Mouse (Mus musculus) ES-E14 (cell line): ENCODE results near the gene Rabif. TPM values are rescaled to one million over a fixed set of nuclear protein-coding genes. Genes with fewer than 3 reads are reported as not detected.

Source experiments
- DNase-seq: peaks from one replicate; pipeline ENCODE4 v3.0.0-alpha.2; 2013; ENCODE audit warnings: low read depth, low spot score
- H3K27ac ChIP-seq: 2 replicates; pipeline ENCODE4 v1.5.1; 2012; ENCODE audit warnings: low read depth, mild to moderate bottlenecking, low read length, moderate library complexity, mixed read lengths; ENCODE audit not compliant: poor library complexity, insufficient read depth, severe bottlenecking
- H3K36me3 ChIP-seq: 2 replicates; pipeline ENCODE4 v1.6.1; 2012; ENCODE audit warnings: mild to moderate bottlenecking, low read length, moderate library complexity, mixed read lengths; ENCODE audit not compliant: control insufficient read depth, poor library complexity, insufficient read depth, severe bottlenecking
- H3K4me1 ChIP-seq, 2 experiments: fragments of 150-350 bp in 1 of 2; sonication (generic) in 1 of 2; 2 replicates each; pipeline ENCODE4 v1.6.1; 2012; ENCODE audit warnings: low read length in 2 of 2, mild to moderate bottlenecking in 1 of 2, mixed read lengths in 1 of 2; ENCODE audit not compliant: control insufficient read depth in 2 of 2, insufficient read depth in 2 of 2, poor library complexity in 1 of 2
- H3K4me3 ChIP-seq, 2 experiments: fragments of 150-350 bp in 1 of 2; sonication (generic) in 1 of 2; 2 replicates each; pipeline ENCODE4 v1.5.1; 2012; ENCODE audit warnings: low read length in 2 of 2, low read depth in 1 of 2, mild to moderate bottlenecking in 1 of 2, mixed read lengths in 1 of 2; ENCODE audit not compliant: insufficient read depth in 1 of 2, poor library complexity in 1 of 2, severe bottlenecking in 1 of 2
- H3K9ac ChIP-seq: 2 replicates; pipeline ENCODE4 v1.6.1; 2012; ENCODE audit warnings: low read depth, mild to moderate bottlenecking, low read length, mixed read lengths; ENCODE audit not compliant: poor library complexity, insufficient read depth, severe bottlenecking
- H3K9me3 ChIP-seq: fragments of 150-350 bp; sonication (generic); 2 replicates; pipeline ENCODE4 v1.6.1; 2012; ENCODE audit warnings: low read depth, mild to moderate bottlenecking, low read length; ENCODE audit not compliant: control insufficient read depth, insufficient read depth
- CHD2 ChIP-seq: IDR thresholded peaks from 2 replicates; pipeline ENCODE4 v1.6.1; 2014; ENCODE audit warnings: mild to moderate bottlenecking, low read depth, low read length, inconsistent platforms
- HCFC1 ChIP-seq: IDR thresholded peaks from 2 replicates; pipeline ENCODE4 v1.6.1; 2012; ENCODE audit warnings: low read length, inconsistent platforms, borderline replicate concordance; ENCODE audit not compliant: insufficient read depth
- MAFK ChIP-seq: IDR thresholded peaks from 2 replicates; pipeline ENCODE4 v1.6.1; 2014; ENCODE audit warnings: mild to moderate bottlenecking, low read depth, low read length, inconsistent platforms; ENCODE audit not compliant: insufficient read depth
- ZC3H11A ChIP-seq: IDR thresholded peaks from 2 replicates; pipeline ENCODE4 v1.6.1; 2012; ENCODE audit warnings: low read depth, mild to moderate bottlenecking, inconsistent platforms, low read length, borderline replicate concordance
- ZNF384 ChIP-seq: IDR thresholded peaks from 2 replicates; pipeline ENCODE4 v1.6.1; 2012; ENCODE audit warnings: low read depth, low read length, inconsistent platforms
- in situ Hi-C, 2 experiments: fragments of 600-800 bp; cut with MboI; formaldehyde crosslinking; loops; one replicate each; pipeline ENCODE4 v1.15.1; 2025; ENCODE audit warnings: low sequenced_read_pairs in 2 of 2, inconsistent platforms in 1 of 2; ENCODE audit not compliant: unreplicated experiment in 2 of 2
- total RNA-seq: library from RNA; depleted of rRNA; stranded (reverse); fragments of 300-350 nt; gene quantifications from 2 replicates; pipeline ENCODE4 v1.2.3, GENCODE M21; 2012

Rabif gene
- total RNA-seq, 1 experiment, result 24.9 TPM

DNA sequence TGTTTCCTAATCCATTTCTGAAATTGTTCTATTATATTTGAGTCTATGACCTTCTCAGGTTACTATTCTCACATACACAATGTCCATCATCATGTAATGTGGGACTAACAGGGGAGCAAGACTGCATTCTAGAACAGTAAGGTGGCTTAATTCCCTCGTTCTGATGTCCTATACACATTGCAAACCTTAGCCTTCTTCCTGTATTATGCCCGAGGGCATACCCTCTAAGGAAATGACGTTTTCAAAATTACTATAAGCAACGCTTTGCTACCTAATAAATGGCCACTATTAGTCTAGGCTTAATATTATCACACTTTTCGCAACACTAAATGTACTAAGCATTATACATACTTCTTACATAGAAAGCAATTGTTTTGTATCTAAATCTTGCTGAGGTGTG, 492 bp upstream of the Rabif start:
- H3K36me3 ChIP-seq, result peaks cover 6% of the 10 kb centered on the region; the same call in 1 of the 2 replicates
- in situ Hi-C loops, result no loop called here

DNA sequence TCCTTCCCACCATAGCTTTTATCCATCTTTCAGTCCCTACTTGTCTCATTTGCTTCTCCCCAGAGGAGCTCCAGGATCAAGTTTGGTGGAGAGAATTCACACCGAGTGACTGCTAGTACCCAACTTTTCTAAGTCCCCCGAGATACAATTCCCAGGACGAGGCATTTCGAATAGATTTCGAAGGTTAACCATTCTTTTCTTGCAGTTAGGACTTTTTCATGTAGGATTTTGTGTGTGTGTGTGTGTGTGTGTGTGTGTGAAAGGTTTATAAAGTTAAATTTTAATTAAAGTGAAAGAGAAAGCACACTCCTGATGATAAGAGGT, 730 bp downstream of the Rabif start:
- peak overlapping the region; percentile 72 to 90 for H3K4me3 ChIP-seq
- H3K27ac ChIP-seq, result peak overlapping the region; percentile 85; the same call in 1 of the 2 replicates
- H3K9ac ChIP-seq, result peak overlapping the region; percentile 82
- peaks cover 2 to 5% of the 10 kb centered on the region in 2 experiments; a peak in 3 of 4 replicates for H3K4me1 ChIP-seq
- H3K9me3 ChIP-seq, result no peaks in the 10 kb centered on the region
- peaks cover 1% of the 10 kb centered on the region; the same call in 1 of the 2 replicates for H3K36me3 ChIP-seq
- no peak for TF ChIP-seq ZNF384
- TF ChIP-seq HCFC1, result no peak; the same call in 1 of the 2 replicates
- peak; percentile 79 for TF ChIP-seq CHD2
- DNase-seq, result no peak
- in situ Hi-C loops, result no loop called here

More for the DNA sequence above, 492 bp upstream of the Rabif start:
- H3K9me3 ChIP-seq, result no peaks in the 10 kb centered on the region
- H3K4me3 ChIP-seq, result peak overlapping the region; percentile 44 to 90; a peak in 3 of 4 replicates
- DNase-seq, result no peak
- H3K9ac ChIP-seq, result peak overlapping the region; percentile 53; the same call in 1 of the 2 replicates
- H3K27ac ChIP-seq, result no peak overlapping the region
- TF ChIP-seq ZNF384 (no peak), HCFC1 (no peak), CHD2 (no peak), ZC3H11A (no peak), MAFK (no peak)
- H3K4me1 ChIP-seq, result peaks cover 0 to under 1% of the 10 kb centered on the region in 2 experiments; a peak in 1 of 4 replicates

DNA sequence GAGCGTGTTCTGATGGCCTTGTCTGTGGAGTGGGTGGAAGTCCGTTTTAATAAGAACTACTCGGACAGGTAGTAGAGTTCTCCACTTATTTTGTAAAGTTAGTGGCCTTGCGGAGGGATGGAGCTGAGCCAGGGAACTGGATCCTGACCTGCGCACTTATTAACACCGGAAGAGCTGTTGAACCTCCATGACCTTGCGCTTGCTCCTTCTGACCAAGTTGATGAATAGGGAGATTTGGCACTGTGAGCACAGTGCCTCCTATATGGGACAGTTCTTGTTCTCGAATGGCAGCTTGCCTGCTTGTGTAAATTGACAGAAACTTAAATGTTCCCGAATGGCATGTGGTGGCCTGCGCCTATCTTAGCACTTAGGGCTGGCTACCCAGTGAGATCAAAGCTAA, 1.5 kb downstream of the Rabif start:
- Histone ChIP-seq H3K36me3 (no peaks in the 10 kb centered on the region; the same call in 1 of the 2 replicates), H3K4me1 (peaks cover 2 to 9% of the 10 kb centered on the region in 2 experiments), H3K9me3 (no peaks in the 10 kb centered on the region), H3K9ac (peak overlapping the region; percentile 23; the same call in 1 of the 2 replicates), H3K27ac (no peak overlapping the region; the same call in 1 of the 2 replicates), H3K4me3 (peak overlapping the region; percentile 15 to 90)
- no peak for DNase-seq
- in situ Hi-C loops, result no loop called here
- no peak for TF ChIP-seq MAFK
- no peak for TF ChIP-seq HCFC1
- no peak for TF ChIP-seq CHD2
- TF ChIP-seq ZNF384, result no peak
- no peak for TF ChIP-seq ZC3H11A

DNA sequence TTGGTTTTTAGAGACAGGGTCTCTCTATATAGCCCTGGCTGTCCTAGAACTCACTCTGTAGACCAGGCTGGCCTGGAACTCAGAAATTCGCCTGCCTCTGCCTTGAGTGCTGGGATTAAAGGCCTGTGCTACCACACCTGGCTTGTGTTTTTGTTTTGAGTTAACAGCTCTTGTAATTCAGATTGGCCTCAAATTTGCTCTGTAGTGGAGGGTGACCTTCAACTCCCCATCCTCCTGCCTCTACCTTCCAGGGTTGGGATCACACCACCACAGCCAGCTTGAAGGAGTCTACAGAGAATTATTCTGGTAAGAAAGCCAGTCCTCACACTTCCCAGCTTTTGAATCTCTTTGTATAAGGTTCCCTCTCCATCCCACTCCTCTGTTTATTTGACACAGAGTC, 6.5 kb downstream of the Rabif start:
- peak overlapping the region; percentile 83 for H3K27ac ChIP-seq
- H3K9ac ChIP-seq, result no peak overlapping the region
- H3K36me3 ChIP-seq, result peaks cover 1% of the 10 kb centered on the region
- no peak overlapping the region for H3K4me3 ChIP-seq
- peaks cover 6 to 11% of the 10 kb centered on the region in 2 experiments for H3K4me1 ChIP-seq
- TF ChIP-seq MAFK (no peak), ZC3H11A (no peak), HCFC1 (no peak), ZNF384 (no peak), CHD2 (no peak)
- no peaks in the 10 kb centered on the region for H3K9me3 ChIP-seq
- no peak for DNase-seq
- in situ Hi-C loops, result no loop called here
